Mouse (Mus musculus) left cerebral cortex, postnatal 25 days (tissue): Measurements from ENCODE around the gene Rgs6. TPM values are rescaled to one million over a fixed set of nuclear protein-coding genes. Genes with fewer than 3 reads are reported as not detected.

ENCODE experiments used
- DNase-seq, 2 experiments: peaks; one replicate each; pipeline ENCODE4 v3.0.0; 2022; ENCODE audit warnings: low spot score in 2 of 2, mixed read lengths in 1 of 2
- intact Hi-C: fragments of 180-260 bp; cut with DNase I; formaldehyde crosslinking; loops from one replicate; pipeline ENCODE4 v1.15.1; 2025
- total RNA-seq, 2 experiments: library from RNA; stranded (reverse); gene quantifications; 2 replicates each; pipeline ENCODE4 v1.2.3; 2021

The Rgs6 gene
- total RNA-seq, 2 experiments from 2014 or later = 79.3 to 85.9 TPM

DNA sequence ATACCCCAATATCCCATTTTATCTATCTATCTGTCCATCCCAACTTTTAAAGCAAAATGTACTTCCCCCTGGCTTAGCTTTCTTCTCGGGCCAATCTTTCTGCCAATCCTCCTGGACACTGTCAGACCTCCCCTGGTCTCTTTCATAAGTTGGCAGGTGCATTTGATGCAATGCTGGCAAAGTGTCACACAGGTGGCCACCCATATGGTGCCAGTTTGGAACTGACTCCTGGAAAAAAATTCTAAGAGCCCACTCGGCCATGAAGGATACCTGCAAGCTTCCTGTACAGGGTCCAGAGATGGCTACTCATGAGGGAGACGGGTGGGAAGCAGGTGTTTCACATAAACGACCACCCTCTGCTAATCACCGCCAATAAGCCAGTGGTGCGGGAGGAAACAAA lies 592.5 kb downstream of the Rgs6 start:
- DNase-seq = no peak
- intact Hi-C loops = no loop called here

DNA sequence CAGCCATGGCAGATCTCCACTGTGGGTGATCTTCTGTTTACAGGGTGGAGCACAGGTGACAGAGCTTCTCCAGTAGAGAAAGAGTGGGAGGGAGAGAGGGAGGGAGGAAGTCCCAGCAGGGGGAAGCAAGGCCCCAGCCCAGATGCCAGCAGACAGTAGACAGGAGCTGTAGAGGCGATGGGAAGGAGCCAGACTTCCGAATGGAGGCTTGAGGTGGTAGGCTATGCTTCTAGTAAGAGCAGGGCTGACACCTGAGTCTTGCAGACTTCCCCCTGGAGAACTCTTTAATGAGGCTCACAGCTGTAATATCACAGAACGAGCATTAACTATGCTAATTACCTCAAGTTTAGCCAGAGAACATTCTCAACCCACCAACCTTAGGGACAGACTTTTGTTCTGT lies 613.6 kb downstream of the Rgs6 start:
- no peak for DNase-seq
- intact Hi-C loops = no loop called here

GRCm38 (mm10) chr12:83204361-83204760 lies 616.3 kb downstream of the Rgs6 start:
- intact Hi-C loops = no loop called here
- DNase-seq = no peak

DNA sequence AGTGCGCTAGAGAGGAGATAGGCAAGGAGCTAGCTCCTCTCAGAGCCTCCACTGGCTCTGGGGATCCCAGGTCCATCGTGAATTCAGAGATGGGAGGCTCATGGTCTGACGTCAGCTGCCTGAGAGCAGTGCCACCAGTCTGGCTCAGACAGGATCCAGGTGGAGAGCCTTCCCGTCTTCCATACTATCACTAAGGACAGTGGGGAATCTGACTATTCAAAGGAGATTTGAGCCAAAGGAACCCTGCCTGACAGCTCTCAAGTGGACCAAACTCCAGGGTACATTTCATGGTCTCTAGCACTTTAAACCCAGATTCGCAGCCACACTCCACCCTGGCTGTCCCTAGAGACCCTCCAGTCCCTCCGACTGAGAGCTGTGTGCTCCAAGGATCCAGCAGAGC lies 618.8 kb downstream of the Rgs6 start:
- intact Hi-C loops = loop anchor here (5.0 kb wide), 1 partner anchor 285 kb away; no protein-coding TSS in a partner anchor
- no peak for DNase-seq

- DNase-seq = no peak
- intact Hi-C loops = loop anchor here (5.0 kb wide), 1 partner anchor 285 kb away; no protein-coding TSS in a partner anchor
Observed at GRCm38 (mm10) chr12:83207481-83207880, 619.4 kb downstream of the Rgs6 start.

DNA sequence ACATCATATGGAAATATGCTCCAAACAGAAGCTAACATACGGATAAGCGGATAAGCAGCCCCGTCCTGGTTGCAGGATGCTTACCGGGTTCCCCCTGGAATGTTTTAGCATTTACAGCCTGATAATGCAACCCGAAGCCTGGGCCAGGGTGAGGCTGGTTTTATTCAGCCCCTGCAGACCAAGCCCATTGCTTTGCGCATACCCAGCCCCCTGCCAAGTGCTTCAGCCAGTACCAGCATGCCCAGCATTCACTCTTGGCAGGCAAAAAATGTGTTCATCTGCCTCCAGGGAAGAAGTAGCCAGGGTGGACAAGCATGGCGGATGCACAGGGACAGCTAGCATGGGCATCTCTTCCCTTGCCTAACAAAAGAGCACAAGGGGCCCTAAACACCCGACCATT lies 619.9 kb downstream of the Rgs6 start:
- DNase-seq = no peak
- intact Hi-C loops = loop anchor here (5.0 kb wide), 1 partner anchor 284 kb away; no protein-coding TSS in a partner anchor

- intact Hi-C loops = loop anchor here (5.0 kb wide), 1 partner anchor 283 kb away; no protein-coding TSS in a partner anchor
- no peak for DNase-seq
Observed at GRCm38 (mm10) chr12:83208841-83209240, 620.7 kb downstream of the Rgs6 start.

DNA sequence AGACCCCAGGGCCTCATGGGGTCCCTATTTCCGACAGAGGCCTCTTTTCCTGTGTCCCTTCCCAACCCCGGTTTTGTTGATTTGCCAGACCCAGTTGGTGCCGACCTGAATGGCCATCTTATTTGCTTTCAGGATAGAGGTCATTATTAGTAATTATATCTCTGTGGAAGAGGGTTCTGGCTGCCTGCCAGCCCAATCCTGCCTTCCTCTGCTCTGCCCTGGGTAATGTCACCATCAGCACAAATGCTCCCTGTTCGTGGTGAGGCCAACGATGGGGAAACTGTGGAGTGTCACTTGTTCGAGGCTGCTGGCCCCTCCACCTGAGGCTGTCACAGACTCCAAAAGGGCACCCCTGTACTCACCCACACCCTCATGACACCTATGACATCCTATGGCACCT lies 621.4 kb downstream of the Rgs6 start:
- intact Hi-C loops = loop anchor here (5.0 kb wide), 1 partner anchor 283 kb away; no protein-coding TSS in a partner anchor
- DNase-seq = no peak

GRCm38 (mm10) chr12:83210294-83210693 lies 622.2 kb downstream of the Rgs6 start:
- intact Hi-C loops = no loop called here
- DNase-seq = no peak

DNA sequence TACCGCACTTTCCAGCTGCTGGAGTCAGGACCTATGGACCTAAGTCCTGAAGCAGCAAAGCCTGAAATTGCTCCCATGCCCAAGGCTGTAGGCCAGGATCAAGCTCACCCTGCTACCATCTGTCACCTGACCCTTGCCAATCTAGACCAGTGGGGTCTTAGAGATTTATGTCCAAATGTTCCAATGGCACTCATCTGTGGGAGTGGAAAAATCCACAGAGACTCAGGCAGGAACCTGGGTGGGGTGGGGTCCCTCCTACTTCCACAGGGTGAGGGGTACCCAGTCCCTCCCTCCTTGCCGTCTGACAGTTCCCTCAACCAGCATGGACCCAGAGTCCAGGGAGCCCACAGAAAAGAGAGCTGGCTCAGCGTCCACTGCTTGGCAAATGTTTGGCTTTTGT lies 622.6 kb downstream of the Rgs6 start:
- no peak for DNase-seq
- intact Hi-C loops = no loop called here

- intact Hi-C loops = no loop called here
- DNase-seq = no peak
Observed at GRCm38 (mm10) chr12:83211146-83211822, 623.2 kb downstream of the Rgs6 start.
